ENCODE assay signal across 8 mouse cellular contexts in genomic region chr15:101315832-101316231, GRCm38 (mm10). TPM values are rescaled to one million over a fixed set of nuclear protein-coding genes. Genes with fewer than 3 reads are reported as not detected.
DNase-seq lines count a peak whose midpoint lies in the region; ATAC-seq and TF ChIP-seq lines count a peak whose summit lies in the region.

No protein-coding gene starts in this region.

- intact Hi-C loops in heart, postnatal 14 days (cut with DNase I), result loop anchor here (1.0 to 5.0 kb wide), 3 partner anchors 33 to 94 kb away; partner anchors contain the start of gene Grasp

- TF ChIP-seq CTCF in stomach, postnatal 0 days (IDR thresholded peaks at IDR 0.05; ENCODE audit: low read depth), result peak; percentile 98

- no peaks in the 10 kb centered on the region for H3K27me3 ChIP-seq in forebrain, embryonic 14.5 days (replicated peaks; ENCODE audit: control insufficient read depth, insufficient read depth, low read length)
- no peaks in the 10 kb centered on the region for H3K27me3 ChIP-seq in liver, embryonic 16.5 days (ENCODE audit: control insufficient read depth, insufficient read depth, low read depth, low read length)
- no peaks in the 10 kb centered on the region for H3K27me3 ChIP-seq in neural tube, embryonic 12.5 days (replicated peaks)
- no peaks in the 10 kb centered on the region for H3K27me3 ChIP-seq in stomach, postnatal 0 days (ENCODE audit: control insufficient read depth, insufficient read depth, low read length)

- no peak overlapping the region for H3K27ac ChIP-seq in forebrain, embryonic 14.5 days (ENCODE audit: low read depth, low read length)
- H3K27ac ChIP-seq in liver, embryonic 16.5 days (ENCODE audit: low read length), result no peak overlapping the region
- H3K27ac ChIP-seq in neural tube, embryonic 12.5 days, result no peak overlapping the region
- H3K27ac ChIP-seq in stomach, postnatal 0 days (replicated peaks), result no peak overlapping the region

- peak overlapping the region; percentile 26; the same call in 1 of the 2 replicates for H3K4me2 ChIP-seq in forebrain, embryonic 14.5 days (ENCODE audit: low read length)
- peak overlapping the region; percentile 46 for H3K4me2 ChIP-seq in liver, embryonic 16.5 days (ENCODE audit: low read depth, low read length)
- H3K4me2 ChIP-seq in neural tube, embryonic 12.5 days (replicated peaks), result peak overlapping the region; percentile 37; the same call in 1 of the 2 replicates
- peak overlapping the region; percentile 60 for H3K4me2 ChIP-seq in stomach, postnatal 0 days (replicated peaks; ENCODE audit: low read depth)

- peaks cover 6% of the 10 kb centered on the region; the same call in 1 of the 2 replicates for H3K4me1 ChIP-seq in forebrain, embryonic 14.5 days (ENCODE audit: control insufficient read depth, insufficient read depth, low read length)
- H3K4me1 ChIP-seq in liver, embryonic 16.5 days (ENCODE audit: control insufficient read depth, low read depth, low read length), result no peaks in the 10 kb centered on the region; the same call in 1 of the 2 replicates
- no peaks in the 10 kb centered on the region for H3K4me1 ChIP-seq in neural tube, embryonic 12.5 days
- no peaks in the 10 kb centered on the region for H3K4me1 ChIP-seq in stomach, postnatal 0 days (replicated peaks; ENCODE audit: control insufficient read depth, insufficient read depth)

- no peak overlapping the region for H3K4me3 ChIP-seq in forebrain, embryonic 14.5 days (ENCODE audit: low read depth, low read length)
- peak overlapping the region; percentile 44 for H3K4me3 ChIP-seq in liver, embryonic 16.5 days (ENCODE audit: low read depth, low read length)
- H3K4me3 ChIP-seq in neural tube, embryonic 12.5 days, result no peak overlapping the region
- H3K4me3 ChIP-seq in stomach, postnatal 0 days (ENCODE audit: low read depth, low read length), result peak overlapping the region; percentile 34

- WGBS in forebrain, embryonic 14.5 days, result 3% methylated on average over 11 of the region's 11 CpGs
- under 1% methylated on average over 11 of the region's 11 CpGs for WGBS in large intestine, adult 2 months
- 1% methylated on average over 11 of the region's 11 CpGs for WGBS in liver, embryonic 16.5 days (ENCODE audit: insufficient replicate concordance)
- WGBS in neural tube, embryonic 12.5 days, result 4% methylated on average over 11 of the region's 11 CpGs
- WGBS in stomach, postnatal 0 days, result 2% methylated on average over 11 of the region's 11 CpGs

- peak; percentile 64; the same call in 1 of the 2 replicates for ATAC-seq in cerebellum, adult (ENCODE audit: insufficient number of reproducible peaks, low FRiP score, low TSS enrichment)
- ATAC-seq in forebrain, embryonic 14.5 days, result peak; percentile 95
- peak; percentile 52 for ATAC-seq in liver, embryonic 16.5 days (ENCODE audit: low read depth)
- ATAC-seq in neural tube, embryonic 12.5 days (ENCODE audit: low FRiP score, low read depth), result peak; percentile 88
- peak; percentile 81 for ATAC-seq in stomach, postnatal 0 days (ENCODE audit: low FRiP score, low TSS enrichment)

- no peak overlapping the region for H3K9ac ChIP-seq in forebrain, embryonic 14.5 days (ENCODE audit: low read length)
- no peak overlapping the region for H3K9ac ChIP-seq in liver, embryonic 16.5 days (ENCODE audit: low read depth, low read length)
- no peak overlapping the region for H3K9ac ChIP-seq in neural tube, embryonic 12.5 days
- H3K9ac ChIP-seq in stomach, postnatal 0 days (ENCODE audit: low read length), result 0 out of 2 replicates have a peak overlapping the region, but pooled peaks have one; percentile 9

- no peaks in the 10 kb centered on the region for H3K36me3 ChIP-seq in forebrain, embryonic 14.5 days (ENCODE audit: control insufficient read depth, insufficient read depth, low read length)
- no peaks in the 10 kb centered on the region for H3K36me3 ChIP-seq in liver, embryonic 16.5 days (ENCODE audit: control insufficient read depth, insufficient read depth)
- no peaks in the 10 kb centered on the region for H3K36me3 ChIP-seq in neural tube, embryonic 12.5 days
- H3K36me3 ChIP-seq in stomach, postnatal 0 days (ENCODE audit: control insufficient read depth, insufficient read depth, low read length), result no peaks in the 10 kb centered on the region

- no peaks in the 10 kb centered on the region for H3K9me3 ChIP-seq in forebrain, embryonic 14.5 days (replicated peaks; ENCODE audit: control insufficient read depth, low read length)
- no peaks in the 10 kb centered on the region for H3K9me3 ChIP-seq in liver, embryonic 16.5 days (replicated peaks; ENCODE audit: control insufficient read depth, low read length)
- no peaks in the 10 kb centered on the region for H3K9me3 ChIP-seq in neural tube, embryonic 12.5 days
- H3K9me3 ChIP-seq in stomach, postnatal 0 days (ENCODE audit: control insufficient read depth, low read length), result no peaks in the 10 kb centered on the region

- no peak for TF ChIP-seq EP300 in stomach, postnatal 0 days (optimal IDR thresholded peaks at IDR 0.05)

- peak; percentile 96 for DNase-seq in ES-CJ7 (ENCODE audit: low read depth, low spot score)
- peak; percentile 96 for DNase-seq in forebrain, embryonic 14.5 days (ENCODE audit: low spot score)
- peak; percentile 90 to 92 for DNase-seq in heart, postnatal 14 days
- peak; percentile 68 for DNase-seq in large intestine, adult 2 months (ENCODE audit: low read depth, low spot score)
- DNase-seq in stomach, postnatal 0 days (ENCODE audit: low spot score), result peak; percentile 90

RNA-seq across cellular contexts. Expression of gene 6030408B16Rik, which starts 22.8 kb away (rescaled TPM):
- polyA plus RNA-seq in forebrain, embryonic 14.5 days (2014; fragmentation: Nextera tagmentation; extraction: Ambion mirVana), result 0.25 TPM in 2 replicates
- total RNA-seq in heart, postnatal 14 days (2021), result 1 to 10 TPM; 1.7 to 1.8 TPM
- polyA plus RNA-seq in large intestine, adult 2 months (2012; rRNA removed), result not detected in 2 replicates
- 0.72 and 0.81 TPM in 2 replicates for polyA plus RNA-seq in liver, embryonic 16.5 days (2015; fragmentation: Nextera tagmentation; extraction: Ambion mirVana)
- 0.13 and 0.23 TPM in 2 replicates for polyA plus RNA-seq in neural tube, embryonic 12.5 days (2016; fragmentation: Nextera tagmentation; extraction: Ambion mirVana)
- polyA plus RNA-seq in stomach, postnatal 0 days (2015; fragmentation: Nextera tagmentation; extraction: Ambion mirVana), result 2.4 TPM in 2 replicates

RNA-seq across cellular contexts. Expression of gene Atg101, which starts 31.8 kb away (rescaled TPM):
- 82.3 and 83.1 TPM in 2 replicates for polyA plus RNA-seq in forebrain, embryonic 14.5 days (2014; fragmentation: Nextera tagmentation; extraction: Ambion mirVana)
- total RNA-seq in heart, postnatal 14 days (2021), result 10 to 100 TPM; 24.7 to 25.5 TPM
- polyA plus RNA-seq in large intestine, adult 2 months (2012; rRNA removed), result 36.1 and 37.9 TPM in 2 replicates
- 25.0 and 26.1 TPM in 2 replicates for polyA plus RNA-seq in liver, embryonic 16.5 days (2015; fragmentation: Nextera tagmentation; extraction: Ambion mirVana)
- polyA plus RNA-seq in neural tube, embryonic 12.5 days (2016; fragmentation: Nextera tagmentation; extraction: Ambion mirVana), result 74.0 and 80.4 TPM in 2 replicates
- polyA plus RNA-seq in stomach, postnatal 0 days (2015; fragmentation: Nextera tagmentation; extraction: Ambion mirVana), result 49.3 and 50.4 TPM in 2 replicates

RNA-seq across cellular contexts. Expression of gene Krt80, which starts 54.1 kb away (rescaled TPM):
- polyA plus RNA-seq in forebrain, embryonic 14.5 days (2014; fragmentation: Nextera tagmentation; extraction: Ambion mirVana), result not detected in 2 replicates
- 1 to 10 TPM; 1.1 to 1.6 TPM for total RNA-seq in heart, postnatal 14 days (2021)
- 1.0 and 1.1 TPM in 2 replicates for polyA plus RNA-seq in large intestine, adult 2 months (2012; rRNA removed)
- 0.32 and 0.52 TPM in 2 replicates for polyA plus RNA-seq in liver, embryonic 16.5 days (2015; fragmentation: Nextera tagmentation; extraction: Ambion mirVana)
- 0.08 TPM in 1 of 2 replicates, not detected in the other for polyA plus RNA-seq in neural tube, embryonic 12.5 days (2016; fragmentation: Nextera tagmentation; extraction: Ambion mirVana)
- 63.0 and 75.8 TPM in 2 replicates for polyA plus RNA-seq in stomach, postnatal 0 days (2015; fragmentation: Nextera tagmentation; extraction: Ambion mirVana)

Comparison
In these comparisons a context has a peak if more than half of its experiments do, and no peak if none do; other contexts are left out.
1. H3K4me3 ChIP-seq: peak in liver, embryonic 16.5 days (single experiment) and stomach, postnatal 0 days (single experiment); none in forebrain, embryonic 14.5 days (single experiment) and neural tube, embryonic 12.5 days (single experiment).
2. RNA of gene Krt80, which starts 54.1 kb away (polyA plus RNA-seq): 63.0 to 75.8 TPM in stomach, postnatal 0 days; 1.0 to 1.1 TPM in large intestine, adult 2 months, 0.32 to 0.52 TPM in liver, embryonic 16.5 days, not detected in forebrain, embryonic 14.5 days and 0.08 TPM in neural tube, embryonic 12.5 days; every median in the first group is over 10 times any median in the second.
3. Peak in every context shown above with its lines, with median percentiles within 50 percentile points of each other: DNase-seq, ATAC-seq and H3K4me2 ChIP-seq.